Mouse (Mus musculus): Measurements from ENCODE around the gene Espn. TPM values are rescaled to one million over a fixed set of nuclear protein-coding genes. Genes with fewer than 3 reads are reported as not detected.

The Espn gene
- polyA plus RNA-seq, 1 experiment from 2014 or later: 0.90 TPM

DNA sequence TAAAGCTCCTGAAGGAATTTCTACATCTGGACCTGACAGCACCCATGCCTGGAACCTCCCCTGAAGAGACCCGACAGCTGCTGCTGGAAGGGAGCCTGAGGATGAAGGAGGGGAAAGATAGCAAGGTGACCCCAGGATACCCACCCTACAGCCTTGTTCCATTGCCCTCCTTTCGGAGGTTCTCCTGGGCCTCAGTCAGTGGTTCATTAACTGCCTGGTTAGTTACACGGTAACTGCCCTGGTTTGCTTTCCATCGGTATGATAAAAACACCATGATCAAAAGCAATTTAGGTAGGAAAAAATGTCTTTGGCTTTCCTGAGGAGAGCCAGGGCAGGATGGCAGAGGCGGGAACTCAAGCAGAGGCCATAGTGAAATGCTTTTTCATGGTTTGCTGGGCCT lies 43.5 kb downstream of the Espn start:
- Histone ChIP-seq H3K4me1 (replicated peaks; ENCODE audit: control insufficient read depth, insufficient read depth, low read length) (peaks cover 10% of the 10 kb centered on the region; the same call in 1 of the 2 replicates), H3K4me3 (ENCODE audit: low read depth, low read length) (no peak overlapping the region), H3K36me3 (ENCODE audit: control insufficient read depth, insufficient read depth, low read length) (no peaks in the 10 kb centered on the region), H3K27ac (ENCODE audit: low read depth, low read length) (no peak overlapping the region), H3K9me3 (ENCODE audit: control insufficient read depth, low read length) (no peaks in the 10 kb centered on the region), H3K4me2 (ENCODE audit: low read depth, low read length, severe bottlenecking) (no peak overlapping the region; the same call in 1 of the 2 replicates), H3K27me3 (ENCODE audit: control insufficient read depth, insufficient read depth, low read length) (peaks cover 2% of the 10 kb centered on the region; the same call in 1 of the 2 replicates), H3K9ac (ENCODE audit: low read length) (no peak overlapping the region)
- WGBS: 88% methylated on average over 5 of the region's 5 CpGs
- ATAC-seq (replicated peaks; ENCODE audit: low FRiP score): no peak
- DNase-seq (ENCODE audit: low spot score): no peak

GRCm38 (mm10) chr4:152107971-152108509 lies 44.1 kb downstream of the Espn start:
- Histone ChIP-seq H3K9me3 (ENCODE audit: control insufficient read depth, low read length) (no peaks in the 10 kb centered on the region), H3K9ac (ENCODE audit: low read length) (peak overlapping the region; percentile 58), H3K4me3 (ENCODE audit: low read depth, low read length) (peak overlapping the region; percentile 35), H3K27ac (ENCODE audit: low read depth, low read length) (no peak overlapping the region), H3K4me2 (ENCODE audit: low read depth, low read length, severe bottlenecking) (peak overlapping the region; percentile 87), H3K27me3 (ENCODE audit: control insufficient read depth, insufficient read depth, low read length) (peaks cover 2% of the 10 kb centered on the region; the same call in 1 of the 2 replicates), H3K4me1 (replicated peaks; ENCODE audit: control insufficient read depth, insufficient read depth, low read length) (peaks cover 10% of the 10 kb centered on the region; the same call in 1 of the 2 replicates), H3K36me3 (ENCODE audit: control insufficient read depth, insufficient read depth, low read length) (no peaks in the 10 kb centered on the region)
- WGBS: 5% methylated on average over 30 of the region's 30 CpGs
- peak; percentile 95 for ATAC-seq (replicated peaks; ENCODE audit: low FRiP score)
- peak; percentile 95 for DNase-seq (ENCODE audit: low spot score)

GRCm38 (mm10) chr4:152107493-152107892 lies 44.7 kb downstream of the Espn start:
- no peaks in the 10 kb centered on the region for H3K36me3 ChIP-seq (ENCODE audit: control insufficient read depth, insufficient read depth, low read length)
- H3K4me3 ChIP-seq (ENCODE audit: low read depth, low read length): peak overlapping the region; percentile 35
- 2% methylated on average over 23 of the region's 24 CpGs for whole genome bisulfite sequencing
- peak overlapping the region; percentile 87 for H3K4me2 ChIP-seq (ENCODE audit: low read depth, low read length, severe bottlenecking)
- H3K9me3 ChIP-seq (ENCODE audit: control insufficient read depth, low read length): no peaks in the 10 kb centered on the region
- ATAC-seq (replicated peaks; ENCODE audit: low FRiP score) (peak; percentile 63), DNase-seq (ENCODE audit: low spot score) (peak; percentile 77)
- peaks cover 2% of the 10 kb centered on the region; the same call in 1 of the 2 replicates for H3K27me3 ChIP-seq (ENCODE audit: control insufficient read depth, insufficient read depth, low read length)
- H3K4me1 ChIP-seq (replicated peaks; ENCODE audit: control insufficient read depth, insufficient read depth, low read length): peaks cover 10% of the 10 kb centered on the region; the same call in 1 of the 2 replicates
- peak overlapping the region; percentile 58 for H3K9ac ChIP-seq (ENCODE audit: low read length)
- H3K27ac ChIP-seq (ENCODE audit: low read depth, low read length): no peak overlapping the region

DNA sequence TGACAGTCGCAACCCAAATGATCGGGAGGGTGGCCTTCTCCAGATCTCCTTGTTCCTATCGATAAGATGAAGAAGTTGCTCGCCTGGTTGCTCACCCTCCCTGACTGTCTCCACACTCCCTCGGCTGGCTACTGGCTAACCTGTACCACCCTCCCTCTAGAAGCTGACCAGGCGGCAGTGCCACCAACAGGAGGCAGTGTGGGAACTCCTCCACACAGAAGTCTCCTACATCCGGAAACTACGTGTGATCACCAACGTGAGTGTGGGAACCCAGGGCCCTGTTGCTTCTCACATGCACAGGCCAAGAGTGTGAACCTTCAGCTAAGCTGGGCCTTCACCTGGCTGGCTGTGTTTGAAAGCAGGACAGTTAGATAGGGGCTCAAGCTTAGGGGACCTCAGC lies 45.4 kb downstream of the Espn start:
- H3K36me3 ChIP-seq (ENCODE audit: control insufficient read depth, insufficient read depth, low read length): no peaks in the 10 kb centered on the region
- 52% methylated on average over 9 of the region's 9 CpGs for WGBS
- H3K9ac ChIP-seq (ENCODE audit: low read length): no peak overlapping the region
- H3K4me3 ChIP-seq (ENCODE audit: low read depth, low read length): no peak overlapping the region
- ATAC-seq (replicated peaks; ENCODE audit: low FRiP score) (0 out of 2 replicates have a peak, but pooled peaks have one; percentile 9), DNase-seq (ENCODE audit: low spot score) (no peak)
- no peak overlapping the region for H3K27ac ChIP-seq (ENCODE audit: low read depth, low read length)
- H3K27me3 ChIP-seq (ENCODE audit: control insufficient read depth, insufficient read depth, low read length): peaks cover 2% of the 10 kb centered on the region; the same call in 1 of the 2 replicates
- no peaks in the 10 kb centered on the region for H3K9me3 ChIP-seq (ENCODE audit: control insufficient read depth, low read length)
- peaks cover 10% of the 10 kb centered on the region; the same call in 1 of the 2 replicates for H3K4me1 ChIP-seq (replicated peaks; ENCODE audit: control insufficient read depth, insufficient read depth, low read length)
- H3K4me2 ChIP-seq (ENCODE audit: low read depth, low read length, severe bottlenecking): 0 out of 2 replicates have a peak overlapping the region, but pooled peaks have one; percentile 87

- no peaks in the 10 kb centered on the region for H3K36me3 ChIP-seq (ENCODE audit: control insufficient read depth, insufficient read depth, low read length)
These were observed 49.1 kb downstream of the Espn start for GRCm38 (mm10) chr4:152103025-152103424.

DNA sequence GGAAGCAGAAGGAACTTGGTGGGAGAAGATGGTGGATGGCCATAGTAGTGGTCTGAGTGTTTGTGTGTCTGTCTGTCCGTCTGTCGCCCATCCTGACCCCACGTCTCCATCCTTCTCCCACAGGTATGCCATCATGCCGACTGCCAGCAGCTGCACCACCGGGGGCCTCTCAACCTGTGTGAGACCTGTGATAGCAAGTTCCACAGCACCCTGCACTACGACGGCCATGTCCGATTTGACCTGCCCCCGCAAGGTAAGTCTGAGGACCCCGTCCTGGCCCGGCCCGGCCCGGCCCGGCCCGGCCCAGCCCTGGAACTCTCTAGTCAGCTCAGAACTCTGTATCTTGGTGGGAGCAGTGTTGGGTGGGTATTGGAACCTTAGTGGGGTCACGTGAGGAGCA lies 50.2 kb downstream of the Espn start:
- 0 out of 2 replicates have a peak, but pooled peaks cover 3% of the 10 kb centered on the region for H3K4me1 ChIP-seq (replicated peaks; ENCODE audit: control insufficient read depth, insufficient read depth, low read length)
- H3K9ac ChIP-seq (ENCODE audit: low read length): no peak overlapping the region
- H3K27ac ChIP-seq (ENCODE audit: low read depth, low read length): no peak overlapping the region
- no peak for DNase-seq (ENCODE audit: low spot score)
- H3K36me3 ChIP-seq (ENCODE audit: control insufficient read depth, insufficient read depth, low read length): no peaks in the 10 kb centered on the region
- no peak for ATAC-seq (replicated peaks; ENCODE audit: low FRiP score)
- WGBS: 95% methylated on average over 16 of the region's 16 CpGs
- no peak overlapping the region for H3K4me2 ChIP-seq (ENCODE audit: low read depth, low read length, severe bottlenecking)
- no peak overlapping the region for H3K4me3 ChIP-seq (ENCODE audit: low read depth, low read length)
- H3K9me3 ChIP-seq (ENCODE audit: control insufficient read depth, low read length): no peaks in the 10 kb centered on the region
- H3K27me3 ChIP-seq (ENCODE audit: control insufficient read depth, insufficient read depth, low read length): no peaks in the 10 kb centered on the region

More at GRCm38 (mm10) chr4:152103025-152103424, 49.1 kb downstream of the Espn start:
- Histone ChIP-seq H3K4me2 (ENCODE audit: low read depth, low read length, severe bottlenecking) (no peak overlapping the region), H3K4me3 (ENCODE audit: low read depth, low read length) (no peak overlapping the region), H3K27ac (ENCODE audit: low read depth, low read length) (no peak overlapping the region), H3K4me1 (replicated peaks; ENCODE audit: control insufficient read depth, insufficient read depth, low read length) (peaks cover 5% of the 10 kb centered on the region; the same call in 1 of the 2 replicates), H3K9me3 (ENCODE audit: control insufficient read depth, low read length) (no peaks in the 10 kb centered on the region), H3K27me3 (ENCODE audit: control insufficient read depth, insufficient read depth, low read length) (peaks cover 2% of the 10 kb centered on the region; the same call in 1 of the 2 replicates), H3K9ac (ENCODE audit: low read length) (no peak overlapping the region)
- 36% methylated on average over 7 of the region's 7 CpGs for WGBS
- DNase-seq (ENCODE audit: low spot score) (peak; percentile 86), ATAC-seq (replicated peaks; ENCODE audit: low FRiP score) (no peak)

DNA sequence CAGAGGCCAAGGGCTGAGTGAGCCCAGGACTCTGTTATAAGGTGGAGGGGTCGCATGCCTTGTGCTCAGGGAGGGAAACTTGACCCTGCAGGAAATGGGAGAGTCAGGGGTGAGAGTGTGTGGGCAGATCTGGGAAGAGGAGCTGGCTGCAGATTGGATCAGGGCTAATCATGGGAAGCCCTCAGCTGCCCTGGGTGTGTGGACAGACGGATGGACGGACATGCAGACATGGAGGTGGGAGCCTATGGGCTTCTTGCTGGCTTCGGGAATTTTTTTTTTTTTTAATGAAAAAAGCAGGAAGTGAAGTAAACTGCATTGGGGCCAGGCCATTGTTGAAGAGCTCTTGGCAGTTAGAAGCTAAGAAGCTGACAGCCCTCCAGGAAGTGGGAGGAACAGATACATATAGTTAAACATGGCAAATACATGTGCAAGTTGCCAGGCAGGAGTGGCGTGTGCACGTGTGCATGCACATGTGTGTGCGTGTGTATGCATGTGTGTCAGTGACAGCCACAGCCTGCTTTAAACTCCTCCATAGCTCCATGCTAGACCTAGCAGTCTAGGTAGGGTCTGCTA lies 51.0 kb downstream of the Espn start:
- H3K27ac ChIP-seq (ENCODE audit: low read depth, low read length): no peak overlapping the region
- no peak overlapping the region for H3K9ac ChIP-seq (ENCODE audit: low read length)
- ATAC-seq (replicated peaks; ENCODE audit: low FRiP score) (no peak), DNase-seq (ENCODE audit: low spot score) (no peak)
- H3K4me3 ChIP-seq (ENCODE audit: low read depth, low read length): no peak overlapping the region
- H3K4me2 ChIP-seq (ENCODE audit: low read depth, low read length, severe bottlenecking): no peak overlapping the region
- no peaks in the 10 kb centered on the region for H3K27me3 ChIP-seq (ENCODE audit: control insufficient read depth, insufficient read depth, low read length)
- no peaks in the 10 kb centered on the region for H3K9me3 ChIP-seq (ENCODE audit: control insufficient read depth, low read length)
- H3K4me1 ChIP-seq (replicated peaks; ENCODE audit: control insufficient read depth, insufficient read depth, low read length): peaks cover 4% of the 10 kb centered on the region; the same call in 1 of the 2 replicates
- no peaks in the 10 kb centered on the region for H3K36me3 ChIP-seq (ENCODE audit: control insufficient read depth, insufficient read depth, low read length)
- 74% methylated on average over 7 of the region's 7 CpGs for WGBS

- whole genome bisulfite sequencing: 79% methylated on average over 11 of the region's 11 CpGs
- Histone ChIP-seq H3K4me1 (replicated peaks; ENCODE audit: control insufficient read depth, insufficient read depth, low read length) (peaks cover 4% of the 10 kb centered on the region; the same call in 1 of the 2 replicates), H3K27me3 (ENCODE audit: control insufficient read depth, insufficient read depth, low read length) (no peaks in the 10 kb centered on the region), H3K4me3 (ENCODE audit: low read depth, low read length) (no peak overlapping the region), H3K9ac (ENCODE audit: low read length) (no peak overlapping the region), H3K27ac (ENCODE audit: low read depth, low read length) (no peak overlapping the region), H3K4me2 (ENCODE audit: low read depth, low read length, severe bottlenecking) (no peak overlapping the region), H3K36me3 (ENCODE audit: control insufficient read depth, insufficient read depth, low read length) (no peaks in the 10 kb centered on the region), H3K9me3 (ENCODE audit: control insufficient read depth, low read length) (no peaks in the 10 kb centered on the region)
- ATAC-seq (replicated peaks; ENCODE audit: low FRiP score) (no peak), DNase-seq (ENCODE audit: low spot score) (no peak)
These were observed 51.6 kb downstream of the Espn start for GRCm38 (mm10) chr4:152100541-152100940.
